Mouse (Mus musculus) layer of hippocampus, adult 2 months (tissue): ENCODE data around the gene Med26. TPM values are rescaled to one million over a fixed set of nuclear protein-coding genes. Genes with fewer than 3 reads are reported as not detected.

Source experiments
- DNase-seq, 2 experiments: peaks; one replicate each; pipeline ENCODE4 v3.0.0; 2022; ENCODE audit warnings: low spot score in 2 of 2
- H3K27ac ChIP-seq: fragments of 200-600 bp; 2 replicates; pipeline ENCODE4 v1.8.1; 2022
- H3K4me3 ChIP-seq: fragments of 200-600 bp; 2 replicates; pipeline ENCODE4 v1.8.1; 2022; ENCODE audit warnings: mild to moderate bottlenecking
- CTCF ChIP-seq: fragments of 200-600 bp; conservative IDR thresholded peaks from 2 replicates; pipeline ENCODE4 v1.8.1; 2022; ENCODE audit warnings: antibody characterized with exemption, mild to moderate bottlenecking, moderate library complexity
- total RNA-seq, 2 experiments: library from RNA; stranded (reverse); gene quantifications; 2 replicates each; pipeline ENCODE4 v1.2.3; 2021

The Med26 gene
- total RNA-seq, 2 experiments from 2014 or later, result 10.5 to 10.6 TPM

GRCm38 (mm10) chr8:72521888-72522287 is 26.2 kb downstream of the Med26 start:
- no peak for DNase-seq
- Histone ChIP-seq H3K27ac (no peak overlapping the region), H3K4me3 (no peak overlapping the region)
- TF ChIP-seq CTCF, result no peak

GRCm38 (mm10) chr8:72517421-72517988 is 30.6 kb downstream of the Med26 start:
- DNase-seq, result no peak
- Histone ChIP-seq H3K4me3 (no peak overlapping the region), H3K27ac (no peak overlapping the region)
- no peak for TF ChIP-seq CTCF

- H3K4me3 ChIP-seq, result no peak overlapping the region
- TF ChIP-seq CTCF, result no peak
- no peak overlapping the region for H3K27ac ChIP-seq
- DNase-seq, result no peak
Observed at GRCm38 (mm10) chr8:72513158-72513557, 34.9 kb downstream of the Med26 start.

GRCm38 (mm10) chr8:72512648-72513047 is 35.4 kb downstream of the Med26 start:
- TF ChIP-seq CTCF, result no peak
- DNase-seq, result no peak
- H3K27ac ChIP-seq, result no peak overlapping the region
- no peak overlapping the region for H3K4me3 ChIP-seq

GRCm38 (mm10) chr8:72507505-72507904 is 40.6 kb downstream of the Med26 start:
- Histone ChIP-seq H3K4me3 (no peak overlapping the region), H3K27ac (no peak overlapping the region; the same call in none of the 2 replicates)
- DNase-seq, result no peak
- no peak for TF ChIP-seq CTCF

- DNase-seq, result no peak
- peak; percentile 37 for TF ChIP-seq CTCF
- Histone ChIP-seq H3K4me3 (no peak overlapping the region), H3K27ac (peak overlapping the region; percentile 63)
Observed at GRCm38 (mm10) chr8:72504637-72505314, 43.3 kb downstream of the Med26 start.

- DNase-seq, result peak in 1 of 2 experiments; percentile 61
- TF ChIP-seq CTCF, result no peak
- H3K4me3 ChIP-seq, result no peak overlapping the region
- H3K27ac ChIP-seq, result peak overlapping the region; percentile 63
Observed at GRCm38 (mm10) chr8:72504137-72504536, 43.9 kb downstream of the Med26 start.

- TF ChIP-seq CTCF, result no peak
- DNase-seq, result no peak
- Histone ChIP-seq H3K27ac (peak overlapping the region; percentile 57), H3K4me3 (no peak overlapping the region)
Observed at GRCm38 (mm10) chr8:72500521-72500931, 47.5 kb downstream of the Med26 start.

- H3K4me3 ChIP-seq, result no peak overlapping the region
- H3K27ac ChIP-seq, result peak overlapping the region; percentile 57; the same call in 1 of the 2 replicates
- TF ChIP-seq CTCF, result no peak
- no peak for DNase-seq
Observed at GRCm38 (mm10) chr8:72499521-72500284, 48.4 kb downstream of the Med26 start.

- TF ChIP-seq CTCF, result no peak
- DNase-seq, result no peak
- H3K4me3 ChIP-seq, result no peak overlapping the region
- H3K27ac ChIP-seq, result no peak overlapping the region
Observed at GRCm38 (mm10) chr8:72498527-72498926, 49.5 kb downstream of the Med26 start.

- no peak for TF ChIP-seq CTCF
- H3K27ac ChIP-seq, result 0 out of 2 replicates have a peak overlapping the region, but pooled peaks have one; percentile 20
- no peak overlapping the region for H3K4me3 ChIP-seq
- DNase-seq, result no peak
Observed at GRCm38 (mm10) chr8:72497911-72498310, 50.2 kb downstream of the Med26 start.

GRCm38 (mm10) chr8:72496217-72496616 is 51.9 kb downstream of the Med26 start:
- Histone ChIP-seq H3K4me3 (no peak overlapping the region), H3K27ac (no peak overlapping the region)
- no peak for TF ChIP-seq CTCF
- DNase-seq, result no peak

- Histone ChIP-seq H3K27ac (no peak overlapping the region), H3K4me3 (no peak overlapping the region)
- no peak for DNase-seq
- TF ChIP-seq CTCF, result no peak
Observed at GRCm38 (mm10) chr8:72495411-72496111, 52.5 kb downstream of the Med26 start.
